Mouse (Mus musculus) kidney, adult 9 months (tissue): ENCODE results near the gene Elmo1.
A peak's percentile ranks its signal among the peaks of the same experiment; 100 is the strongest.

Experiments used
- DNase-seq: peaks from one replicate; pipeline ENCODE4 v3.0.0; 2022

The Elmo1 gene

GRCm38 (mm10) chr13:20173987-20174654 is 83.7 kb downstream of the Elmo1 start:
- DNase-seq = no peak

DNA sequence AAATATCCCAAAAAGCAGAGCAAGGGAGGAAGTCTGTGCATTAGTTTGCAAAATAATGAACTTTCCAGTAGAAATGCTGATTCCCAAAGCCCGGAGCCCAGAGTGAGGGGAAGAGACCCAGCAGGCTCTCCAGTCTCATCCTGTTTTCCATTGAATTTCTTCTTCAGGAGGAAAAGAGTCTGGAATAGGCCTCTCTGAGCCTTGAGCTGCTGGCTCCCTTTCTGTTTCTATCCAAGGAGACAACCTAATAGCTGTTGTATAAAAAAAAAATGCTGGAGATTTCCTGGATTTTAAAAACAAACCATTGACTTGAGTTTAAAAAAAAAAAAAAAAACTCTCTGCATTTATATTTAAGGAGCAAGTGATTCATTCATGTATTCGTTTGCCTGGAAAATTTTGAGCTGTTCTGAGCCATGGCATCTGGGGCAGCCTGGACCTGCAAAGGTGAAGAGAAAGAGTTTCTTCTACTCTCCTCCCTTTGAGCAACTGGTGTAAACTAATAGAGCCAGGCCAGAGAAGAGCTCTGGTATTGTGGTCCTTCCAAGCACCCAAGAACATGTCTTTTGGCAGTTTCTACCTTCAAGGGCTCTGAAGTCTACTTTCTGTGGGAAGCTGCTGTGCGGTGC is 84.4 kb downstream of the Elmo1 start:
- DNase-seq = no peak

DNA sequence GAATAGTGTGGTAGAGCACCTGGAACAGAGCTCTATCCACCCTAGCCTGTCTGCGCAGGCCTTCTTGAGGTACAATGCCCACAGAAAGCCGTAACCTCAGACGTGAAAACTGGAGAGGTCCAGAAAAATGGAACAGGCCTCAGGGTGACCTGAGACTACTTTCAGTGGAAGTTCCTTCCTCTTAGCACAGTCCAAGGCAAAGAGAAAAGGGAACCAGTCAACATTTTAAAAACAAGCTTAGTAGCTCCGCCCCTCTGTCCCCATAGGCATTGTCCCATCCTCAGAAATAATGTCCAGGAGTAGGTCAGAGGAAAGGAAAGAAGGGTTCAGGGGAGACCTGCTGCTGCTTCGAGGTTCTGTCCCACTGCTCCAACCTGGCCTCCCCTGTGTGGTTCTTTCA is 90.3 kb downstream of the Elmo1 start:
- no peak for DNase-seq

GRCm38 (mm10) chr13:20181321-20181720 is 90.9 kb downstream of the Elmo1 start:
- peak; percentile 46 for DNase-seq

DNA sequence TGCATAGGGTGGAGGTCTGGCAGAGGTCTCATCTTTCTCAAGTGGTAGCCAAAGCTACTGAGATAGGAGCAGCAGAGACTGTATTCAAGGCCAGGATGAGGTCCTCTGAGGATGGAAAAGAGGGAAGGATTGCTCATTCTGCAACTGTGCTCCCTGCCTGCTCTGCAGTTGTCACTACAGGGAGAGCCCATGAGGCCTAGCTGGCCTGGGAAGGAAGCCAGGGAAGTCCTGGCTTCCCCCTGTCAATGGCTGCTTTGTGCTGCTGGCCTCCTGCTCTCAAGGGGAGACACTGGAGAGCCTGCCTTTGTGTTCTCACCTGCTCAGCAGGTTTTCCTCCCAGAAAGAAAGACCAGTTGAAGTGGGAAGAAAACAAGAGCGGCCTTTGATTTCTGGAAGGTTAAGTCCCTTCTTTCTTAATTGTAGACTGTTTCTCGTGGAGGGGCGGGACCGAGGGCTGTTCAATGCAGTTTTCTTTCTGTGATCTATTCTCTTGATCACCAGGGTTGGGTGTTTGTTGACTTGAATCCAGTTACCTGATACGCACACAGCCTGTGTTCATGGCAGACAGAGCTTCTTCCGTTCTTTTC is 91.9 kb downstream of the Elmo1 start:
- DNase-seq = no peak

- DNase-seq = peak; percentile 8
Observed at GRCm38 (mm10) chr13:20183512-20184238, 93.3 kb downstream of the Elmo1 start.

DNA sequence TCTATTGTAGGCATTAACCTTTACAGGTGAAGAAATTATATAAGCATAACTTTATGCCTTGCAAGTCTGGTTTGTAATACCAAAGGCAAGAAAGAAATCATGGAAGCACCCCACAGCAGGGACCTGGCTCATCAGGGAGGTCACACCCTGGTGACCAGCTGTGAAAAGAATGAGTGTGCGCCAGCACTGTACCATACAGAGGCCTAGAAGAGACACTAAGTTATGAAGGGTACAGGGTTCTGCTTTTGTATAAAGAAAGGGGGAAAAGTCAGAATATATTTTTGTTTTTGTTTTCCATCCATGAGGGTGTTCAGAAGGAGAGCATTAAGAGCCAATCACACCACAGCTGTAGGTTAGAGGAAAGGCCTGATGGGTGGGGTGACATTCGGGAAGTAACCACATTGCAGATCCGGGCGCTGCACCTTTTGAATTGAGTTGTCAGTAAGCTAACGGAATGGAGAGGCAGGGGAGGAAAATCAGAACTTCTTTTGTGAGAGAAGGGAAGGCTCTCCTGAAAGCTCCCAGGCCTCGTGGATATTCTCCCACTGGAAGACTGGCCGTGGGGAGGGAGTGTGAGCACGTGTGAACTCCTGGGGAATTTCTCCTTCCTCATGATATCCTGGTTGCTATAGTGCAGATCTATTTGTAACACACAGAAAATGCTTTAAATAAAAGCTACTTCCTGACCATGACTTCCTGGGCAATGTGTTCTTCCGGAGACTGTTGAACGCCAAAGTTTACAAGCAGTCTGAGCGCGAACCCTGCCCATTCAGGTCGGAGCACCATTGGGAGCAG is 94.0 kb downstream of the Elmo1 start:
- DNase-seq = peak; percentile 25

GRCm38 (mm10) chr13:20185034-20185846 is 94.8 kb downstream of the Elmo1 start:
- peak; percentile 19 for DNase-seq

GRCm38 (mm10) chr13:20185847-20186213 is 95.4 kb downstream of the Elmo1 start:
- DNase-seq = no peak

- DNase-seq = peak; percentile 7
Observed at GRCm38 (mm10) chr13:20187647-20188046, 97.3 kb downstream of the Elmo1 start.

DNA sequence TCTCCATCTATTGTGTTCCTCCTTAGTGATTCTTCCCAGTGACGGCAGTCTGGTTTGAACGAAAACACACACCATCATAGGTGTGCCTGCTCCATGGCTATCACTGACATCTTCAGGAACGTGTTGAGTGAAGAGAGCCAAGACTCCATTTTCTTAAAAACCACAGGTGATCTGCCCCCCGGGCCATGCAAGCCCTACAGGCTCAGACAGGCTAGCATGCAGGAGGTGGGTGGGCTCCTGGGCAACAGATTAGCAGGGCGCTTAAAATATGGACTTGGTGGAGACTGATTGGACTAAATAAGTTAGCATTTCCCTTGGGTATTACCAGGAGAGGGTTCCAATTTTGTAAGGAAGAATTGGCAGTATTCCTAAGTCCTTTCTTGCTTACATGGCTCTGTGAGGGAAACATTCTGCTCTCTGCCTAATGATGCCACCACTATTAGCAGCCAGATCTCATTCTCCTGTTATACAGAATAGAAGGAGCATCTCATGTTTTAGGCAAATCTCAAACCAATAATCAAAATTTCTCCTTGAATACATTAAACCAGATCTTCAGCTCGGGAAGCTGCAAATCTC is 101.7 kb downstream of the Elmo1 start:
- DNase-seq = no peak

DNA sequence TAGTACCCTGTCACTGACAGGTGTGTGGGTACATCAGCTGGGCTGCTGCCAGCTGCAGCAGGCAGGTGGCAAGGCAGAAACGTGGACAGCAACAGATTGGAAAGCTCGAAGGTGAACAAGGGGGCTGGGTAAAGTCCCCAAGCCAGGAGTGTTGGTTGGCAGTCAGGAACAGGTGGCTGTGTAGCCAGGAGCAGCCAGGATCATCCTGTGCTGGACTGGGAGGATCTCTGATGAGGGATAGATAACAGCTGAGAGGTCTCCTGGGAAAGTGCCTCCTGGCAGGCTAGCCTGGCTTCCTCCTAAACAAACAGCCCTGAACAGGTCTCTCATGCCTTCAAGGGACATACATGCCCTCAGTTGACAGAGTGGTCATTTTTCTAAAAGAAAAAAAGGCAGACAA is 110.2 kb downstream of the Elmo1 start:
- no peak for DNase-seq

DNA sequence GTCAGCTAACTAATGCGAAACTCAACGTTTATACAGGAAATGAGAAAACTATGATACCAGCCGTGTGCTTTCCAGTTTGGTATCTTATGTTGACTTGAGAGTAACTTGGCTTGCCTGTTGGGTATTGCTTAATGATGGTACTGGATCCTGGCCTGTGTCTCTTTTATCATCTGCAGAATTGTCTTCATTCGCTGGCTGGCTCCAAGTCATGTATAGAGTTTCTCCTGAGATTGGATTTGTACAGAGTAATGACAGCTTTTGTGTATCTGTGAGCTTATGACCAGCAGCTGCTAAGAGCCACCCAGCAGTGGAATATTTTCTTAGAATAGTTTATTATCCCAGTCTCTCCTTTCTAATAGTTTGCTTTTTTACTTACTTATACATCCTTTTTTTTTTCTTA is 112.2 kb downstream of the Elmo1 start:
- no peak for DNase-seq

GRCm38 (mm10) chr13:20204165-20204564 is 113.8 kb downstream of the Elmo1 start:
- DNase-seq = no peak

DNA sequence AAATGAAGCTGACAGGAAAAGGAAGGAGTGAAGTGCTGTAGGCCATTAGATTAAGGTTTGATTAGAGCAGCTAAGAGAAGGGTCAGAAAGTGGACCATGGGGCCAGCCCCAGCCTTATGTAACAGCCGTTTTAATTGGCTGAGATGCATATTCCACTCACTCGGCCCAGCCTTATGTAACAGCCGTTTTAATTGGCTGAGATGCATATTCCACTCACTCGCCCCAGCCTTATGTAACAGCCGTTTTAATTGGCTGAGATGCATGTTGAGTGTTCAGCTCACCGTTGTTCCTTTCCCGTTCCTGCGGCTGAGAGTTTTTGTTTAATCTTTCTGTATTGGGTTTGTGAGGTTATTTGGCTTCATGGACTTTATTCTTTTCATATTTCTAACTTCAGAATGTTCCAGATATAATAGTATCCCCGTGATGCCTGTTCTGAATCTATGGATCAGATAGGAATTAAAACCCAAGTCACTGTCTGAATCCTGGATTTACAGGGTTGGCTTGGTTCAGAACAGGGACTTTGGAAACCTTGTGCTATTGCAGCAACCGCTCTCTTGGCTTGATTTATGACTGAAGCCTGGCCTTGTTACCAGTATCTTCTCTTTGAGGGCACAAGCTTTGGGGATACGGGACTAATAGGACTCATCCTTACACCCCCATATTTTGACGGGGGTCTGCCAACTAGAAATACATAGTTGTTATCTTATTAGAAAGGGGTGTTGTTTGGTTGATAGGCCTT is 114.8 kb downstream of the Elmo1 start:
- DNase-seq = no peak

GRCm38 (mm10) chr13:20205746-20206145 is 115.3 kb downstream of the Elmo1 start:
- DNase-seq = no peak

DNA sequence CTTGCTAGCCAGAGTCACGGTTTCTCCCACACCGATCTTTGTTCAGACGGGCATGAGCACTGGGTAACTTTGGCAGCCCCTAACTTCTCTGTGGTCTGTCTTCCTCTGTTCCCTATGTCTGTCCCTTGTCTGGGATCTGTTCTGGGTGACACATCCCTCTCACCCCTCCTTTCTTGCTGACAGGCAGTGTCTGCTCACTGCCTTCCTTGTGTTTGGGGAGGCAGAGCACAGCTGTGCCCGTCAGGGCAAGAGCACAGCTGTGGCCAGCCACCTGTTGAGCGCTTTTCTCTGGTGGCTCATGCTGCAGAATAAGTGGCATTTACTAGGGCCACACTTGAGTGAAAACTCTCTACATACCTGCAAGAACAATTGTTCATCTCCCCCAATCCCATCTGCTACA is 116.7 kb downstream of the Elmo1 start:
- DNase-seq = no peak

GRCm38 (mm10) chr13:20207950-20208642 is 117.7 kb downstream of the Elmo1 start:
- DNase-seq = peak; percentile 14

DNA sequence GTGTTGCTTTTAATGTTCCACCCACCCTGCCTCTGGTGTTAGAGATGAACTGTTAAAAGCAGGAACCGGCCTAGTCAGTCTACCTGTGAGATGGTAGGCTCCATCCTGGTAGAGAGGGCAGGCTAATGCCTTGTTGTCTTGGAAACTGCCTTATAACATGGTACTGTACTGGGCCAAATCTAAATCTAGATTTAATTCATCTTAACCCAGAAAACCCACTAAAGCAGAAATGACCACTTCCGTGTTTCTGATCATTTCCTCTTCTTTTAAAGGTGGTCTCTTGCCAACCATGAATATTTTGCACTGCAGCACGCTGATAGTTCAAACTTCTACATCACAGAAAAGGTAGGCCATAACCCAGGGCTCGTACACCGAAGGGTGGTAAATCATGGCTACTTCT is 118.5 kb downstream of the Elmo1 start:
- no peak for DNase-seq

- no peak for DNase-seq
Observed at GRCm38 (mm10) chr13:20211780-20212179, 121.4 kb downstream of the Elmo1 start.
